Mouse (Mus musculus) c-Kit-positive CD71-negative TER-119-negative erythroid progenitor cells, embryonic 14.5 days (primary cell): ENCODE measurements at regions not wholly inside any gene's neighbourhood (a gene's known extent, or its start where the extent isn't known, plus 50 kb on each side); places are given as distances from the start of the nearest gene placed in this dataset.

ENCODE experiments used
- DNase-seq: peaks from one replicate; pipeline ENCODE4 v3.0.0-alpha.2; 2013; ENCODE audit warnings: low read depth

GRCm38 (mm10) chr1:39100492-39100891 is 93.0 kb upstream of the Npas2 start:
- DNase-seq: no peak

- no peak for DNase-seq
Observed at GRCm38 (mm10) chr1:39102126-39102905, 91.2 kb upstream of the Npas2 start.

- no peak for DNase-seq
Observed at GRCm38 (mm10) chr1:39102989-39103910, 90.3 kb upstream of the Npas2 start.

- DNase-seq: peak; percentile 36
Observed at GRCm38 (mm10) chr1:39105546-39106371, 87.8 kb upstream of the Npas2 start.

GRCm38 (mm10) chr1:39106372-39106643 is 87.2 kb upstream of the Npas2 start:
- no peak for DNase-seq

GRCm38 (mm10) chr1:39106650-39107049 is 86.9 kb upstream of the Npas2 start:
- no peak for DNase-seq

- no peak for DNase-seq
Observed at GRCm38 (mm10) chr1:39116319-39116718, 77.2 kb upstream of the Npas2 start.

GRCm38 (mm10) chr1:39122316-39123015 is 71.1 kb upstream of the Npas2 start:
- DNase-seq: no peak

GRCm38 (mm10) chr1:39123081-39123812 is 70.3 kb upstream of the Npas2 start:
- DNase-seq: no peak

GRCm38 (mm10) chr1:39123813-39124146 is 69.8 kb upstream of the Npas2 start:
- DNase-seq: no peak

GRCm38 (mm10) chr1:39134521-39134920 is 59.0 kb upstream of the Npas2 start:
- DNase-seq: no peak

- DNase-seq: no peak
Observed at GRCm38 (mm10) chr1:39143054-39143453, 50.5 kb upstream of the Npas2 start.

- DNase-seq: no peak
Observed at GRCm38 (mm10) chr1:39143626-39144025, 49.9 kb upstream of the Npas2 start.
